Mouse (Mus musculus) yolk sac, embryonic 10.5 days (tissue): ENCODE data around the gene Il1r2.

Experiments
- DNase-seq: peaks from one replicate; pipeline ENCODE4 v3.0.0-alpha.2; 2017; ENCODE audit warnings: low spot score

Gene Il1r2

GRCm38 (mm10) chr1:40129321-40129720 lies 55.4 kb downstream of the Il1r2 start:
- DNase-seq = no peak

DNA sequence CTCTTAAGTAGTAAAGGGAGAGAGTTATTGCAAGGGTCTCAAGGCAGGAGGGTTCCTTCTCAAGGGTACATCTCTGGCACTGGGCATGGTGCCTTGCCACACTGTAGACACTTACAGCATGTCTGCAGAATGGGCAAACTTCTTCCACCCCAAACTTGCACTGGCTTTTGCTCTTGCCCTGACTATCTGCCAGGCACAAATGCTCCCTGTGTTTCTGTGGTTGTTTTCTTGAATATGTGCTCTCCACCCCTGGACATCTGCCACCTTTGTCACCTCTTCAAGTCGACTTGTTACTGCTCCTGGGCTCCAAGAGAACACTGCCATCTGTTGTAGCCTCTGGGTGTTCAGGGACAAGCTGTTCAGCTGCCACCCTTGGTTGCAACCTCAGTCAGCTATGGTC lies 57.8 kb downstream of the Il1r2 start:
- DNase-seq = no peak

DNA sequence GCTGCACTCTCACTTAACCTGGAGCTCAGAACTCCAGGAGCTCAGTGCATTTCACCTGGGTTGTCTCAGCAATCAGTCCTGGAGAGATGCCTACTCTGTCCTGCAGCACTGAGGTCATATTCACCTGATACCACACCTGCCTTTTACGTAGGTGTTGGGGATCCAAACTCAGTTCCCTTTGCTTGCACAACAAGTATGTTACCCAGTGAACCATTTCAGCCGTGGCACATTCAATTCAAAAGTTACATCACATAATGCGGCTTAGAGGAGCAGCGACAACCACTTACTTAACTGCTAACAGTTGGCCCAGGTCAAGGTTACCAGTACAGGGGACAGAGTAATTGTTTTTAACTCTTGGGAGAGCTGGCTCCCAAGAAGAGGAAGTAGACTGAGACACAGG lies 58.8 kb downstream of the Il1r2 start:
- no peak for DNase-seq

DNA sequence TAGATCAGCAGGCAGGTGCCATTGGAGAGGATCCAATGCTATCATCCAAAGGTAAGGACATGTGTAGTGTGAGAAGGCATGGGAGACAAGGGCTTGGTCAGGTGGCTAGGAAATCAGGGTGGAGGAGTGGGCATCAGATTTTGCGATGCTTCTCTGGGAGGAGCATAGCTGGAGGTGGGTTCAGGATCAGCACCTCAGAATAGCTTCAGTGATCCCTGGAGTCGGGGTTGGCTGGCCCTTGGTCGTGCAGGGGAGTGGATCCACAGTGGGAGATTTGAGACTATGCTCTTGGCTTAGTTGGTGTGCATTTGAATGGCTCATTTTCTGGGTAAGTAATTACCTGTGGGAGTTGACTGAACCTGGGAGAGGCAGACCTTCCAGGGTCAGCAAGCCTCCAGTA lies 59.7 kb downstream of the Il1r2 start:
- no peak for DNase-seq

- no peak for DNase-seq
These were observed 66.1 kb downstream of the Il1r2 start for GRCm38 (mm10) chr1:40139798-40140532.

GRCm38 (mm10) chr1:40156096-40156495 lies 82.2 kb downstream of the Il1r2 start:
- DNase-seq = no peak

GRCm38 (mm10) chr1:40163329-40163917 lies 89.5 kb downstream of the Il1r2 start:
- no peak for DNase-seq

GRCm38 (mm10) chr1:40164331-40164730 lies 90.5 kb downstream of the Il1r2 start:
- DNase-seq = no peak

GRCm38 (mm10) chr1:40167585-40167984 lies 93.7 kb downstream of the Il1r2 start:
- peak; percentile 7 for DNase-seq

DNA sequence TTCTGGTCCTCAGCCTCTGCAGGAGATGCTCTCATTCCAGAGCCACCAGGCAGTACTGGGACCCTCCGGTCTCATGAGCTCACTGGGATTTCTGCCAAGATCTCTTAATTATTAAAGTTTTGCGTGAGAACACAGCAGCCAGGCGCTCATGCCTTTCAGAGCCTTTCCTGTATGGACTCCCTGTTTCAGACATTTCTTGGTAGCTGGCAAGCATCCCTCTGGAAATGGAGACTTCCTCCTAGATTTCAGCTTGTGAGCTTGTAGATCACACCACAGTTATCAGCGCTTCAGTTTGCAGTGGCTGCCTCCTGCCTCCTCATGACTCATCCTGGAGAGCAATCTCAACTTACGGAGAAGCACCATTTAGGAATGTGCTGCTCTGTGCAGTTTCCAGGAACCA lies 98.0 kb downstream of the Il1r2 start:
- peak; percentile 43 for DNase-seq

- DNase-seq = no peak
These were observed 100.3 kb downstream of the Il1r2 start for GRCm38 (mm10) chr1:40174146-40174545.
